Mouse (Mus musculus) mesoderm, embryonic 11.5 days (tissue): Measurements from ENCODE around the gene Olfr1282.
"Not testable (repeated sequence)": the region's sequence is repeated elsewhere in the genome, so short reads cannot be mapped to it uniquely, and the experiment has no call there.

Experiments
- DNase-seq: peaks from one replicate; pipeline ENCODE4 v3.0.0-alpha.2; 2012; ENCODE audit warnings: low read depth, low spot score

Olfr1282 gene

DNA sequence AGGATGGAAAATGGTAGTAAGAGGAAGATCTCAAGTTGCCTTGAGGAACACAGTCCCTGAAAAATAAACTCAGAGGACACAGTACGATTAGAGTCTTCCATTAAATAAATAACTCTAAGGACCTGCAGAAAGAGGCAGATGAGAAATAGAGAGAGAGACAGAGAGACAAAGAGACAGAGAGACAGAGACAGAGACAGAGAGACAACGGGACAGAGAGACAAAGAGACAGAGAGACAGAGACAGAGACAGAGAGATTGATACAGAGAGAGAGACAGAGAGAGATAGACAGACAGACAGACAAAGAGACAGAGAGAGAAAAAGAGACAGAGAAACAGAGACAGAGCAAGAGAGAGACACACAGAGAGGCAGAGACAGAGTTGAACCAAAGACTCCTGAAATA lies at the start of gene Olfr1282:
TSS of gene Olfr1282 (minus strand) at position 101 of the 400 bp plus-strand sequence.
- no peak for DNase-seq

DNA sequence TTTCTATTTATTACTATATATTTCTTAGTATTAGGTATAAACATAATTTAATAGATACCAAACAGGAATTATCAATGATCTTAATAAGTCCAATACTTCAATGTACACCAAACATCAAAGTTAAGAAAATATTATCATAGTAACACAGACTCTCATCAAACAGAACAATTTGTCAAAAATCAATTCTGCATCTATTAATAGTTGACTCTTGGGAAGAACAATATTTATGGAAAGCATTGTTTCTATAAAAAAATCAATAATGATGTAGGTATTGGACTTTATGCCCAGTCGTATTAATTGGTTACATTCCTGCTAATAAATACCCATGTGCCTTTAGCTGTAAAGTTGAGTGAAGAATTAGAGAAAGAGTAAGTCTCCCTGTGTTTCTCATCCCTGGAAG lies 39.3 kb upstream of the Olfr1282 start, which contains the start of gene Olfr1284:
TSS of gene Olfr1284 (plus strand) at position 301 of the 400 bp plus-strand sequence.
- DNase-seq: no peak

DNA sequence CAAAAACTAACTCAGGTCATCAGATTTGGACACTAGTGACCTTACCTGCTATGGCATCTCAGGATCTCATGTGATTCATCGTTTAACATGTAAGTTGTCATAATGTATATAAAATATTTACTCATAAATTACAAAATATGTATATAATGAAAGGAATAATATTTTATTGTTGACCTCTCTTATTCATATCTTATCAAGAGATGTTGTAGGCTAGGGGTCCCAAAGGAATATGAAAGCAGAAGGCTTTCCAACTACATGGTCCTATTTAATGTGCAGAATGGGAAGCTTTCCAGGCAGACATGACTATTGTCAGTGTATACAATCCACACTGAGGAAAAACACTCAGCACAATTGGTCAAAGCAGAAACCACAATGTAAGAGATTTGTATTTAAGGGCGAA lies 30.6 kb upstream of the Olfr1282 start, which contains the start of gene Olfr1283:
TSS of gene Olfr1283 (plus strand) at position 301 of the 400 bp plus-strand sequence.
- DNase-seq: no peak

DNA sequence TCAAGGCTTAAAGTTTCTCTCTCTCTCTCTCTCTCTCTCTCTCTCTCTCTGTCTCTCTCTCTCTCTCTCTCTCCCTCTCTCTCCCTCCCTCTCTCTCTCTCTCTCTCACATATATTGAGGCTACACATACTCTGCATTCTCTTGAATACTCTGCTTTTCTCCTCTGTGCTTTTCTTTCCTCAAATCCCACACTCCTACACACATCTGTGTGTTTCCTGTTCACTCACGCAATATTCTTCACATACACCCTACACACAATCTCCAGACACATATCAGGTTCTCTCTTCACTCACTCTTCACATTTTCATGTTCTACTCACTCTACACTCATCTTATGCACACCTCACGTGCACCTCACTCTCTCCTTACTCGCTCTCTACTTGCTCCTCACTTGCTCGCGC lies 2.2 kb downstream of the Olfr1282 start:
- DNase-seq: not testable (repeated sequence)

DNA sequence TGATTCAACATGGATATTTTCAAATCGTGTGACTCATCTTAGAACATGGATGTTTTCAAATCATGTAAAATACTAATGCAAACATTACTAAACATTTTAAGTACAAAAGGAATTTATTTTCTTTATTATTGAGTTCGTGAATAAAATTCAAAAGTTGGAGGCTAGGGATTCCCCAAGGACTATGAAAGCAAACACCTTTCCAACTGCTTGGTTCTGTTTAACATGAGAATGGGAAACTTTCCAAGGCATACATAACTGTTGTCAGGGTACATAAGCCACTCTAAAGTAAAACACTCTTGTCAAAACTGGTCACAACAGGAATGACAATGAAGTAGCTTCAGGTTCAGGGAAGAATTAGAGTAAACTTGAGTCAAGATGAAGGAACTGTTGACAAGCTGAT lies 9.7 kb downstream of the Olfr1282 start, which contains the start of gene Olfr1281:
TSS of gene Olfr1281 (plus strand) at position 301 of the 400 bp plus-strand sequence.
- DNase-seq: no peak

DNA sequence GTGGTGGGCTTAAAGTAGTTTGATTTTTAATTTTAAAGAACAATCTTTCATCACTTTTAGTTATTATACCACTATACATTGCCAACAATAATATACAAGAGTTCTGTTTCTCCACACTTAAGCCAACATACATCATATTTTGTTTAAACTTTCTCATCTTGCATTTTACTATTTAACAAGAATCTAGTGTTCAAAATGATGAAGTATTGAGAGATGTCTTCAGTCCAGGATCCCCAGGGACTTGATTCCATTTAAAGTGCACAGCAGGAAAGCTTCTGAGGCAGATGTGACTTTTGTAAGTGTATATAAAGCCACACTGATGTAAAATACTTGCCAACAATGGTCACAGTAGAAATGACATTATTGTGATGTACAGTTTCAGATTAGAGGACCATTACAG lies 22.2 kb downstream of the Olfr1282 start, which contains the start of gene Olfr1280:
TSS of gene Olfr1280 (plus strand) at position 301 of the 400 bp plus-strand sequence.
- DNase-seq: no peak

DNA sequence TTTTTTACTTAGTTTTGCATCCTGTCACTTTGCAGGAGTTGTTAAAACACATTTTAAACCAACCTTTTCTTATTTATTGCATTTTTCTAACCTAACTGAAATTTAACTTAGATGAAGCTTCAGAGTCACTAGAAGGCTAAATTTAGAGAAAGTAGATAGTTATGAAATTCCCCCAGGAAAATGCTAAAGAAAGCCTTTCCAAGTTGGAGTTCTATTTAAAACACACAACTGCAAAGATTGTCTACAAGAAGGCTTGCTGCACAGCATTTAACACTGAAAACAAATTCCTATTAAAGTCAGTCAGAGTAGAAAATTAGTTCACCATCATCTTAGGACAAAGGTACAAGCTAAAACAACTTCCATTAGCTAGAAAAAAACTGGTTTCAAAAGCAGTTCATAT lies 35.5 kb downstream of the Olfr1282 start, which contains the start of gene Olfr1279:
TSS of gene Olfr1279 (plus strand) at position 262 of the 400 bp plus-strand sequence.
- no peak for DNase-seq

DNA sequence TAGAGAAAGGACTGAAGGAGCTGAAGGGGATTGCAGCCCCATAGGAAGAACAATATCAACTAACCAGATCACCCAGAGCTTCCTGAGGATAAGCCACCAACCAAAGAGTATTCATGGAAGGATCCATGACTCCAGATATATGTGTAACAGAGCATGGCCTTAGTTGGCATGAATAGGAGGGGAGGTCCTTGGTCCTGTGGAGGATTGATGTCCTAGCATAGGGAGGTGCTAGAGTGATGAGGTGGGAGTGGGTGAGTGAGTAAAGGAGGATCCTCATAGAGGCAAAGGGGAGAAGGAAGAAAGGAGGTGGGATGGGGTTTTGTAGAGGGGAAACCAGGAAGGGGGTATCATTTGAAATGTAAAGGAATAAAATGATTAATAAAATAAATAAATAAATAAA lies 37.3 kb downstream of the Olfr1282 start:
- DNase-seq: no peak

DNA sequence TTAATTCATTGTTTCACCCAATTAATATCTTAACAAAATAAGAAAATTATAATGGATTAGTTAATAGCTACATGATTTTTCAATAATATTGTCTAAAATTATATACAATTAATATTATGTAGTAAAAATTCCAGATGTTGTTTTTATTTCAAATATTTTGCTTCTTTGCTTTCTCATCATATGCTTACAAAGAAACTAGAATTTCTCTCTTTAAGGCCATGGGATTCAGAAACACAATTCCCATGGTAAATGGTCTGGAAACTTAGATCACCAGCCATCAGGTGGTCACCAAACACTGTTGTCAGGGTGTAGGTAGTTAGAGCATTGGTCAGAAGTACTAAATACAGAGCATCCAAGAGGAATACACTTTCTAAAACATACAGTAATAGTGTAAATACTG lies 46.0 kb downstream of the Olfr1282 start, which contains the start of gene Olfr1278:
TSS of gene Olfr1278 (plus strand) at position 301 of the 400 bp plus-strand sequence.
- DNase-seq: no peak
